Mouse (Mus musculus) cortical plate, adult 2 months (tissue): ENCODE results near the gene Dirc2.

Experiments
- CTCF ChIP-seq: fragments of 200-500 bp; IDR thresholded peaks from 2 replicates; pipeline ENCODE4 v1.5.1; 2011; ENCODE audit warnings: mild to moderate bottlenecking, control low read depth, low read length; ENCODE audit not compliant: insufficient read depth; ENCODE audit errors: extremely low read depth
- POLR2A ChIP-seq: fragments of 200-500 bp; IDR thresholded peaks from 2 replicates; pipeline ENCODE4 v1.6.1; 2011; ENCODE audit warnings: mild to moderate bottlenecking, low read length, control low read depth; ENCODE audit not compliant: insufficient read depth; ENCODE audit errors: extremely low read depth

GRCm38 (mm10) chr16:35726601-35727000 is 42.6 kb downstream of the Dirc2 start:
- TF ChIP-seq POLR2A, result no peak
- TF ChIP-seq CTCF, result no peak
